Mouse (Mus musculus): ENCODE results near the gene Hist1h2bn.
A peak's percentile ranks its signal among the peaks of the same experiment; 100 is the strongest.
"Not testable (repeated sequence)": the region's sequence is repeated elsewhere in the genome, so short reads cannot be mapped to it uniquely, and the experiment has no call there.

Hist1h2bn gene

DNA sequence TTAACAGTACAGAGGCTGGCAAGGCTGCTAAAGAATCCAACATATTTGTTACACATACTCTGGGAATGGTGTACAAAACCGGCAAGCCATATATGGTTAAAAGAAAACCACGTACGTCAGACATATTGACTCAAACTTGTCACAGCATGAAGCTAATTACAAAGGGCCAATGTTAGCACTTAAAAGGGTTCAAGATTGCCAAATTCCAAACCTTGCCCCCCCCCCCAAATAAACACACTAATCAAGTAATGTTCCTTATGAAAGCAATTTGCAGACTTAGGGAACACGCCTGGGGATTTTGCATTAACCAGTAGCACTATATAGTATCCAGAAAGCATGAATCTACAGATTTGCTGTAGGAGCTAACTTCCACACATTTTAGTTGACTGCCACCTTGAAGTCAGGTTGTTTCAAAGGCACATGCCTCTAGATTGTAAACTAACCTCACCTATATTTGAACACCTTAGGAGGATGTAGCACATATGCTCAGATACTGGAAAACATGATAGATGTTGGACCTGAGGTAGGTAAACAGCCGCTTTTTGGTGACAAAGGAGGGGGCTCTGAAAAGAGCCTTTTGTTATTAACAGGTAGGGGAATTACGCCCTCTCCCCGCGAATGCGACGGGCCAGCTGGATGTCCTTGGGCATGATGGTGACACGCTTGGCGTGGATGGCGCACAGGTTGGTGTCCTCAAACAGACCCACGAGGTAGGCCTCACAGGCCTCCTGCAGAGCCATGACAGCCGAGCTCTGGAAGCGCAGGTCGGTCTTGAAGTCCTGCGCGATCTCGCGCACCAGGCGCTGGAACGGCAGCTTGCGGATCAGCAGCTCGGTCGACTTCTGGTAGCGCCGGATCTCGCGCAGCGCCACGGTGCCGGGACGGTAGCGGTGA lies 28.7 kb downstream of the Hist1h2bn start:
- DNase-seq, result not testable (repeated sequence)

DNA sequence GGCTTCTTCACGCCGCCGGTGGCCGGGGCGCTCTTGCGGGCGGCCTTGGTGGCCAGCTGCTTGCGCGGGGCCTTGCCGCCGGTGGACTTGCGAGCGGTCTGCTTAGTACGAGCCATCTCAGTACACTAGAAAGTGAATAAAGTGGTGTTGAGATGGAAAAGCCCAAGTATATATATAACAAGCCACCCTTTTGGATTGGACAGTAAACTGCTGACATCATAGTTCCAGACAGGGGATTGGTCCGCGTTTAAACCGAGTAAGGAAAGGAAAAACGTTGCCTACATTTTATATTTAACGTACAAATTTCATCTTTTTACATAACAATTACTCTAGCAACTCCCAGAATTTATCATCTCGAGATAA lies 29.3 kb downstream of the Hist1h2bn start, which contains the start of gene Hist1h3i:
TSS of gene Hist1h3i (minus strand) at position 116 of the 363 bp plus-strand sequence.
- peak; percentile 8 for DNase-seq

DNA sequence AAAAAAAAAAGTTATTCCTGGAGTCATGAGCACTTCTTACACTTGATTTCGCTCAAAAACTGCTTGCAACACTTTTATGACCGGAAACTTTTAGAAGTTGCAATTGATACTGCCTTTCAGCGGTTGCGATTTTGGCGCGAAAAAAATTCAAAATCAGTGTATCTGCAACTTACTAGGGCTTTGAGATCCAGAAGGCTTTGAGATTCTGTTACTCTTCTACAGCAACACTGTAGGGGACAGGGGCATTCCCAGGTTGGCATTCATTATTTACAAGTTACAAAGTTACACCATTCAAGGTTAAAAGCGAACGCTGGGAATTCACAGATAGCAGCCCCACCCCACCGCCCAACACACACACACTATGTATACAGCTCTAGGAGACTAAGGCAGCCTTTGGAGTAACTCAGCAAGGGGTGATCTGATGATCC lies 29.8 kb downstream of the Hist1h2bn start:
- no peak for DNase-seq

DNA sequence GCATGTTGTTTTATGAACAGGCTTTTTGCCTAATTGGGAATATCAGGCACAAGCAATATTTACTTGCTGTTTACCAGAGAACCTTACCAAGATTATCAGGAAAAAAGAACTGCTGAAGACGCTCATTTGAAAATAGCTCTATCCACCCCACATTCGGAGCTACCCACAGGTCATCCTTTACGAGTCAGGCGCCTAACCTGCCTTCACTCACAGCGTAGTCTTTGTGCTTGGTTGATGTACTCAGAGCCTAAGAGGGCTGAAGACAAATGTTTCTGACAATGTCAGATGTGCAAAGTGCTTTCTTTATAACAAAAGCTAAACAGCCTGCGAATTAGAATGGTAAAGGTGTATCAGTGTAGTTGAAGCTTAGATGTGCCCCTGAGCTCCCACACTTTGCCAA lies 30.4 kb downstream of the Hist1h2bn start:
- DNase-seq, result no peak

DNA sequence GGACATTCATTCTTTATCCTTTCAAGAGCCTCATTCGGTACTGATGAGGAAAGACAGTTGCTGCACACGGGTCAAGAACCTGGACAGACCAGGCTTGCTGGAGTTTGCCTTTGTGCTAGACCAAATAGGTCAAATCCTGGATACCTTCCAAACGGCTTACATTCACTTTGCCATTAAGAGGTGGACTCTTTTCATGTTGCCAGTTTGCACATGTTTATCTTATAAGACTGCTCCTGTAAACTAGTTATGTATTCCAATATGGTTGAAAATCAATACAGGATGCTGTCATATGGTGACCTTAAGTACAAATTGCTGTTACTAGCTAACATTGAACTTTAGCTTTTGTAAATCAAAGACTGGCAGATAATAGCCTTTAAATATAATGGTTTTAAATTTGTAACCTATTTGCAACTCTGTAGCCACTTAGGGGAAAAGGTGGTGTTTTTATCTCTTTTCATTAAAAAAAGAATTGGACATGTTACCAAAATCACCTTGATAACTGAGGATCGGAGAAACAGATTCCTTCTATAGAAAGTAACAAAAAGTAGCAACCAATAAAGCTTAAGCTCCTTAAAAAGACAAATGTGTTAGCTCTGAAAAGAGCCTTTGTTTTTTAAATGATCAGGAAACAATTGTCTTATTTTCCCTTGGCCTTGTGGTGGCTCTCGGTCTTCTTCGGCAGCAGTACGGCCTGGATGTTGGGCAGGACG lies 32.4 kb downstream of the Hist1h2bn start:
- DNase-seq, result no peak

DNA sequence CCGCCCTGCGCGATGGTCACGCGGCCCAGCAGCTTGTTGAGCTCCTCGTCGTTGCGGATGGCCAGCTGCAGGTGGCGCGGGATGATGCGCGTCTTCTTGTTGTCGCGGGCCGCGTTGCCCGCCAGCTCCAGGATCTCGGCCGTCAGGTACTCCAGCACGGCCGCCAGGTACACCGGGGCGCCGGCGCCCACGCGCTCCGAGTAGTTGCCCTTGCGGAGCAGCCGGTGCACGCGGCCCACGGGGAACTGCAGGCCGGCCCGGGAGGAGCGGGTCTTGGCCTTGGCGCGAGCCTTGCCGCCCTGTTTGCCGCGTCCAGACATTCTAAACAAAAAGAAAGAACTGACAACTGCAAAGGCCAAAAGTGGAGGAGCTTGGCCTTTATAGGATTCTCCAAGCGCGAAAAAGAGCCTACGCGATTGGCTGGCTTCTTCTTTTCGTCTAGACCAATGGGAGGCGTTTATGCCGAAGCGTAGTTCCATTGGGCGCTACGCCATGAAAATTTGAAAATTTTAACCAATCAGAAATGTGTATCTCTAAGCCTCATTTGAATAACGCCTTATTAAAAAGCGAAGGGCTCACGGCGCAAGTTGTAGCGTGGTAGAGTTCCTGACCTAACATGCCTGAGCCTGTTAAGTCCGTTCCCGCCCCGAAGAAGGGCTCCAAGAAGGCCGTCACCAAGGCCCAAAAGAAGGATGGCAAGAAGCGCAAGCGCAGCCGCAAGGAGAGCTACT lies 33.1 kb downstream of the Hist1h2bn start, which contains the start of the genes Hist1h2an and Hist1h2bp:
TSS of gene Hist1h2an (minus strand) at position 320 of the 731 bp plus-strand sequence.
TSS of gene Hist1h2bp (plus strand) at position 563 of the 731 bp plus-strand sequence.
- DNase-seq, result peak; percentile 73

DNA sequence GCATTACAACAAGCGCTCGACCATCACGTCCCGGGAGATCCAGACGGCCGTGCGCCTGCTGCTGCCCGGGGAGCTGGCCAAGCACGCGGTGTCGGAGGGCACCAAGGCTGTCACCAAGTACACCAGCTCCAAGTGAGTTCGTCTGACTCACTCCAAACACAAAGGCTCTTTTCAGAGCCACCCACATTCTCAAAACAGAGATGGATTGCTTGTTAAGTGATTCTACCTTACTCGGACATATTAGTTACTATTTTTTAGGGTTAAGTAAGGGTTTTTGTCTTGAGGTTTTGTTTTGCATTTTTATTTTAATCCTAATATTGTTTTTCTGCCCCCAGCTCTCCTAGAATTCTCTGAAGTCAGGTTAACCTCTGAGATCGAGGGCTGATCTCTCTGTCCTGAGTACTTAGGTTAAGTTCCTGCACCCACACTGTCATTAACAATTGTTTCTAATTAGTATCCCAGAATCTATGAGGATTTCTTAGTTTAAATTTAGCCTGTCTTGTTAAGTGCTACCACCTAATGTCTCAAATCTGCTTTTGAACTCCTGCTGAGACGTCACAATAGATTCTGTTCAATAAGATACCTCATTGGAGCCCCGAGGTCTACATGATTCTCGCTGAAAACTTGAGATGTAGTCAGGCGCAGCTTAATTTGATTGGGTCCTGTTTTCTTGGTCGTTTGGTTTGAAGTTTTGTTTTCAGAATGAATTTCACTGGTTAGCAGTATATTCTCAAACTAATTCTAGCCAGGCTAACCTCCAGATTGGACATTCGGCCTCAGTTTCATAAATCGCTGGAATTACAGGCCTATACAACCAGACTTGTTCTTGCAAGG lies 34.1 kb downstream of the Hist1h2bn start:
- no peak for DNase-seq

DNA sequence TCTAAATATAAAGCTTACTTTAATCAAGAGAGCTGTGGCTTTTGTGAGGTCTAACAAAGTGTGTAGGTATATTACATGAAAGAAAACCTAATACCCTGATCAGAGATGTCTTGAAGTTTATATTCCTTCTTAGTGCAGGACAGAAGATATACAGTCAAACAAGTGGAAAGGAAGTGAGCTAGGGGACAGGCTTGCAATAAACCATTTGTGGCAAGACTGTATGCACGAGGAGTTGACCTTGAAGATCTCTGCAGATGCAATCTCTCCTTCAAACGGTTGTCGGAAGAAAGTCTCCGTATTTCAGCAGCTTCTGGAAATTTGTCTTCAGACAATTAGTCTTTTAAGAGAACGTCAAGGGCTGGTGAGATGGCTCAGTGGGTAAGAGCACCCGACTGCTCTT lies 36.0 kb downstream of the Hist1h2bn start:
- DNase-seq, result no peak

DNA sequence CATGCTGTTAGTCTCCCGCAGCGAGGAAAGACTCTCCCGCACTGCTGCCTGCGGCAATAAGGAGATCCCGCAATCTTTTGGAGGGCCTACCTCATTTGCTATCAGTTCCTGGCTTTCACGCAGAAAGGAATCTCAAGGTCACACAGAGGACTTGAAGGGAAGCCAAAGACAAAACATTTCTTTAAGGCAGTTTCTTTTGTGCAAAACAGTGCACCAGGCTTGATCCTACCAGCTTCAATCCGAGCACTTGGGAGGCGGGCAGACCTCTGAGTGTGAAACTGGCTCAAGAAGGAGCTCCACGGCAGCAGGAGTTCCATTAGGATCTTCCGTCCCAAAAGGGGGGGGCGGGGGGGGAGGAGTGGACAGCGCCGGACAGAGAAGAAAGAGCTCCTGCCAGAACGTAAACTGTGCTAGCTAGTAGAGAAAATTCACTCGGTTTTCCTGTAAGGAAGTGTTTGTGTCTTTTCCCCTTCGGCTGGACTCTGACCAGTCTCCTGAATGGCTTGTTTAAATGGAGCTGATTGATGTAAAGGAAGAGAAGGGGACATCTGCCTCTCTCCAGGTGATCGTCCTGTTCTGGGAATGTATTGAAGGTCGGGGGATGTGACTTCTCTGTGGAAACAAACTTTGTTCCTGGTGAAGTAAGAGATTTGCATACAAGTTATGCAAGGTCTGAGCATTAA lies 36.8 kb downstream of the Hist1h2bn start:
- DNase-seq, result no peak

DNA sequence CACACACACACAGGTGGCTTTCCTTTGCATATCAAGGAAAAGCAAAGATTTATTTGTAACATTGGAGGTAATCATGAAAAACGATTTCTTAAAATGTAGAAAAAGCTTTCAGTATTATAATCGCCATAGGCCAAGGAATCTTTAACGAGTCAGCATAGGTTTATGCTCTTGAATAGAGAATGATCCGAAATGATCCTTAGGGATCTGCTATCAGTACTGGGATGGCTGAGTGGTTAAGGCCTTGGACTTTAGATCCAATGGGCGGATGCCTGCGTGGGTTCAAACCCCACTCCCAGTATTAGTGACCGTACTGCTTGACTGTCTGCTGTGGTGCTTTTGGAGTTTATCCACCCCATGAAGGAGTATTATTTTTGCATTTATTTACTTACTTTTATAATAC lies 41.7 kb downstream of the Hist1h2bn start:
- no peak for DNase-seq

DNA sequence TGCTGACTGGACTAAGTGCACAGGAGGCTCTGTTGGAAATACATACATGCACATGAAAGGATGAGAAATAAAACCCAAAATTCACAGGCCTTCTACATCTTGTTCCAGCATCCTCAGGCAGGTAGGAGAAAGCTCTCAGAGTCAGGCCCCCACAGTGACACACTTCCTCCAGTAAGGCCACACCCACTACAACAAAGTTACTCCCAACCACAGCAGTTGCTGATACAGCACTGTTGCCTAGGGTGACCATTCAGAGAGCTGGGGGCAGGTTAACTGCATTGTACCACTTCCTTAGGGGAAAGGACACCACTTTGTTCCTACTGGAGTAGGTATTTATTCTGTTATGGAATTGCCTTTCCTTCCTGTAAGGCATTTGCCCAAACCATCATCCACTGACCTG lies 43.2 kb downstream of the Hist1h2bn start:
- DNase-seq, result not testable (repeated sequence)

DNA sequence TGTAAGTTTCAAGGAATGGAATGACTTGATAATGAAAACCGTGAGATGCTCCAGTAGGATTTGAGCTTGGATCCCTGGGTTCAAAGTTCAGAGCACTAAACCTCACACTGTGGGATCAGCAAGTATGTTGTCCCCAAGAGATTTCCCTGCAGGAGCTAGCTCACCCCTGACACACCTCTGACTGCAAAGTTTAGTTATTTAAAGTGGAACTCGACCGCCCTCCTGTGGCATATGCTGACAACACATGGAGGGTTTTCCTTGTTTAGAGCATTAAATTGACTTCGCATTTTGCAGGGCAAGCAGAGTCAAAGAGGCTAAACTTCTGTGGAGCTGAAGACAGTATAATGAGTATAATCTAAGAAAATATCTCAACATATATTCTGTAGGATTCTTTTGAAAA lies 49.1 kb downstream of the Hist1h2bn start:
- DNase-seq, result not testable (repeated sequence)
